Mouse (Mus musculus): ENCODE results near the gene Chst8. TPM values are rescaled to one million over a fixed set of nuclear protein-coding genes. Genes with fewer than 3 reads are reported as not detected.

Chst8 gene
- polyA plus RNA-seq, 1 experiment from 2014 or later: 4.4 TPM

DNA sequence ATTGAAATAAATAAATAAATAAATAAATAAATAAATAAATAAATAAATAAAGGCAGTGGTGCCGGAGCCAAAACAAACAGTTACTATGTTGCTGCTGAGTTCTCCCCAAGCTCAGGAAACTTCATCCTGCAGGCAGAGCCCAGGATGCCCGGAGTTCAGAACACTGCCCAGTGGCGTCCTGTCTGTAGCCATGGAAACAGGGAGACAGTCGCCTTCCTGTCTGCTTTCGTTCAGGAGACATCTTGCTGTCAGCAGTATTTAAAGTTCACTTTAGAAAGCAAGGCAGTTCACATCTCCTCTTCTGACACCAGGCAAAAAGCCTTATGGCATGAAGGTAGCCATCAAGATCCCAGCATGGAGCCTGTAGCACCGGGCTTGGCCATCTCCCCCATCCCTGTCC, 8.0 kb upstream of the Chst8 start:
- Histone ChIP-seq H3K27me3 (no peaks in the 10 kb centered on the region), H3K4me2 (no peak overlapping the region), H3K36me3 (no peaks in the 10 kb centered on the region), H3K9ac (no peak overlapping the region), H3K27ac (no peak overlapping the region), H3K4me1 (no peaks in the 10 kb centered on the region), H3K9me3 (no peaks in the 10 kb centered on the region), H3K4me3 (no peak overlapping the region)
- 22% methylated on average over 6 of the region's 6 CpGs for WGBS
- ATAC-seq (ENCODE audit: borderline replicate concordance, extremely low read depth, low FRiP score, low TSS enrichment): no peak

DNA sequence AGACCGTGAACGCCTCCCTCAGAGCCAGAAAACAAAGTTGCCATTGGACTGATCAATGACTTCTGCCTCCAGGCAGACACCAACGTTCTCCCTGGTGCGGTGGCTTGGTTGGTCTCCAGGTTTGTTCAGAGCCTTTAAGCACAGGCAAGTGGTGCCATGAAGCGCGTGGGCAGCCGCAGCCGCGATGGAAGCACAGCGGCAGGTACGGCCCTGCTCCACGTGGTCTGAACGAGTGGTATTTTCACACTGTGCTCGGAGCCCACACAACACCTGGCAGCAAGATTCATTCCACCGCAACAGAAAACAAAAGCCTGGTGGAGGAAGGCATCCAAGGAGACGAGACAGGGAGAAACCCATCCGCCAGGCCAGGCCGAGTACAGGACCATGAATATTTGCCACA, 7.3 kb upstream of the Chst8 start:
- Histone ChIP-seq H3K27me3 (peaks cover 5% of the 10 kb centered on the region), H3K36me3 (no peaks in the 10 kb centered on the region), H3K4me1 (no peaks in the 10 kb centered on the region), H3K4me3 (no peak overlapping the region), H3K4me2 (no peak overlapping the region), H3K27ac (no peak overlapping the region), H3K9ac (no peak overlapping the region), H3K9me3 (no peaks in the 10 kb centered on the region)
- no peak for ATAC-seq (ENCODE audit: borderline replicate concordance, extremely low read depth, low FRiP score, low TSS enrichment)
- 88% methylated on average over 18 of the region's 18 CpGs for WGBS

DNA sequence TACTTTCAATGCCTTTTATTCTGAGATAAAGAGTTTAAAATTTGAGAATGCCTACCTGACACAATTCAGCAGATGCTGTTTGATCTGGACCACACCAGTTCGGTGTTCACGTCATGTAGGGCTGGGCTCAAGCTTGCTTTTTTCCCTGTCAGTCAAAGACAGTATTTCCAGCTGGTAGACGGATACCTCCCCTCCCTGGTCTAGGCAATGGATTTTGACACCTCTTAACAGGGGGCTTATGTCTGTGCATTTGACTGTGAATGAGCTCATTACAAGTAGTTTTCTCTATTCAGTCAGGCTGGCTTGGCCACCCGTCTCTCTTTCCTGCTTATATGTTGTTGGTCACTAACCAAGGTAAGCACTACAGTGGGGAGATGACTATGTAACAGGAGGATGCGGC, 6.1 kb upstream of the Chst8 start:
- Histone ChIP-seq H3K36me3 (no peaks in the 10 kb centered on the region), H3K27ac (no peak overlapping the region), H3K4me1 (no peaks in the 10 kb centered on the region), H3K4me3 (no peak overlapping the region), H3K9ac (no peak overlapping the region), H3K27me3 (peaks cover 15% of the 10 kb centered on the region), H3K4me2 (no peak overlapping the region), H3K9me3 (no peaks in the 10 kb centered on the region)
- WGBS: 79% methylated on average over 5 of the region's 5 CpGs
- no peak for ATAC-seq (ENCODE audit: borderline replicate concordance, extremely low read depth, low FRiP score, low TSS enrichment)

- WGBS: 74% methylated on average over 7 of the region's 7 CpGs
- H3K4me3 ChIP-seq: no peak overlapping the region
- no peak for ATAC-seq (ENCODE audit: borderline replicate concordance, extremely low read depth, low FRiP score, low TSS enrichment)
- no peak overlapping the region for H3K4me2 ChIP-seq
- peaks cover 10% of the 10 kb centered on the region for H3K4me1 ChIP-seq
- no peaks in the 10 kb centered on the region for H3K9me3 ChIP-seq
- no peak overlapping the region for H3K9ac ChIP-seq
- H3K27ac ChIP-seq: no peak overlapping the region
- peaks cover 32% of the 10 kb centered on the region for H3K27me3 ChIP-seq
- H3K36me3 ChIP-seq: no peaks in the 10 kb centered on the region
Observed at GRCm38 (mm10) chr7:34816981-34817380, 4.5 kb upstream of the Chst8 start.

DNA sequence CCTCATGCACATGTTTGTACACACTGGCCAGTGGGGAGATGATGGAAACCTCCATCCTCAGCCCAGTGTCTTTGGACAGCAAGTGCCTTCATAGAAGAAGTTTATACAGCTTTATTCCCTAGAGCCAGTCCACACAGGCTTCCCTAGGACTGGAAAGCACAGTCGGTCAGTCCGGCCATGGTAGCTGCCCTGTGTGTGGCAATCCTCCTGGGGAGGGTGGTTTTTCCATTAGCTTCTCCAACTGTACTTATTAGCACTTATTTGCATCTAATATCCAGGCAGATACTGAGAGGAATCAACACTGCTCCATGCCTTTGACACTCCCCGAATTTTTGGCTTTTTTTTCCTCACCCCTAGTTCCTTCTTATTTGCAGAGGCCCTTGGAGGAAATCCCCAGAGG, 2.3 kb upstream of the Chst8 start:
- Histone ChIP-seq H3K4me2 (no peak overlapping the region), H3K27ac (no peak overlapping the region), H3K9ac (no peak overlapping the region), H3K27me3 (peaks cover 54% of the 10 kb centered on the region), H3K9me3 (no peaks in the 10 kb centered on the region), H3K4me3 (no peak overlapping the region), H3K4me1 (peaks cover 18% of the 10 kb centered on the region), H3K36me3 (no peaks in the 10 kb centered on the region)
- ATAC-seq (ENCODE audit: borderline replicate concordance, extremely low read depth, low FRiP score, low TSS enrichment): no peak
- WGBS: 68% methylated on average over 3 of the region's 3 CpGs

- Histone ChIP-seq H3K27ac (no peak overlapping the region), H3K27me3 (peaks cover 76% of the 10 kb centered on the region), H3K36me3 (no peaks in the 10 kb centered on the region), H3K4me3 (peak overlapping the region; percentile 49), H3K4me2 (peak overlapping the region; percentile 94), H3K4me1 (peaks cover 18% of the 10 kb centered on the region), H3K9me3 (no peaks in the 10 kb centered on the region), H3K9ac (peak overlapping the region; percentile 29)
- under 1% methylated on average over 66 of the region's 66 CpGs for WGBS
- ATAC-seq (ENCODE audit: borderline replicate concordance, extremely low read depth, low FRiP score, low TSS enrichment): 0 out of 2 replicates have a peak, but pooled peaks have one; percentile 4
Observed at GRCm38 (mm10) chr7:34811531-34812526, 682 bp downstream of the Chst8 start.

- Histone ChIP-seq H3K27ac (no peak overlapping the region), H3K4me3 (peak overlapping the region; percentile 49), H3K4me2 (peak overlapping the region; percentile 94), H3K9me3 (no peaks in the 10 kb centered on the region), H3K27me3 (peaks cover 76% of the 10 kb centered on the region), H3K36me3 (no peaks in the 10 kb centered on the region), H3K4me1 (peaks cover 18% of the 10 kb centered on the region), H3K9ac (no peak overlapping the region)
- WGBS: 2% methylated on average over 10 of the region's 10 CpGs
- no peak for ATAC-seq (ENCODE audit: borderline replicate concordance, extremely low read depth, low FRiP score, low TSS enrichment)
Observed at GRCm38 (mm10) chr7:34811060-34811459, 1.5 kb downstream of the Chst8 start.

DNA sequence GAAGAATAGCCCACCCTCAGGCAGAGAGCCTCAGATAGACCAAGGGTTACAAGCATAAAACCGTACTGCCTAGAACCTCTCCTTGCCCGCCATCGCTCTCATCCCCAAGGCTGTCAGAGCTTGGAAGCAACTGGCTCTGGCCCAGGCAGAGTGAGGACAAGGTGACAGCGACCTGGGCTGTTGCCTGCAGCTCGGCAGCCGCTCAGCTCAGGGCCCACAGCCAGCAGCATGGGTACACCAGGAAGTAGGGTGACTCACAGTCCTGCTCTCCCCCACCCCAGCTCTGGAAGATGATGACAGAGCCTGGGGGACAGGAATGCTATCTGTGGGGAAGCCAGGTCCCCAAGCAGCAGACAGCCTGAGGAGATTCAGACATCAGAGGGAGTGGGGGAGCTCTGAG, 6.2 kb downstream of the Chst8 start:
- 47% methylated on average over 6 of the region's 6 CpGs for WGBS
- no peak overlapping the region for H3K9ac ChIP-seq
- 0 out of 2 replicates have a peak, but pooled peaks have one; percentile 19 for ATAC-seq (ENCODE audit: borderline replicate concordance, extremely low read depth, low FRiP score, low TSS enrichment)
- peaks cover 1% of the 10 kb centered on the region for H3K4me1 ChIP-seq
- H3K36me3 ChIP-seq: no peaks in the 10 kb centered on the region
- H3K4me2 ChIP-seq: no peak overlapping the region
- H3K9me3 ChIP-seq: no peaks in the 10 kb centered on the region
- no peak overlapping the region for H3K4me3 ChIP-seq
- H3K27me3 ChIP-seq: peaks cover 45% of the 10 kb centered on the region
- H3K27ac ChIP-seq: no peak overlapping the region

DNA sequence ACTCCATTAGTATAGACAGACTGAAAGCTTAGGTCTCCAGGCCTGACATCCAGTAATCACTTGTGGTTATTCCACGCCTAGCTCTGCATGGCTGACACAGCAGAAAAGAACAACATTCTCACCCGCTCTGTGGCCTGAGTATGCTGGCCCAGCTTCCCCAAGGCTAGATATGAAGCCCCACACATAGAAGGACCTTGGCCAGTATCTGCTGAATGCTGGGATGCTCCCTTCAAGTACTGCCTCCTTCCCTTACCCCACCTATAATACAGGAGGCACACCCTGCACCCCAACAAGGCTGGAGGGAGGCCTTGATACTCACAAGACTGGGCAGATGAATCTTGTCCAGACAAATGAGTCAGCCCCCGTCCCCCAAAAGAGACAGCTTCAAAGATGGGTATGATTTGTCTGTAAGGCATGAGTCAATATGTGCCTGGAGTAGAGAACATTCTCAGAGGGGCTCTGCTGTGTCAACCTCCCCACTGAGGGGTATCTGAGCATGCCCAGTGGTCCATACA, 6.8 kb downstream of the Chst8 start:
- no peak overlapping the region for H3K4me2 ChIP-seq
- no peak overlapping the region for H3K27ac ChIP-seq
- peaks cover 45% of the 10 kb centered on the region for H3K27me3 ChIP-seq
- no peak overlapping the region for H3K9ac ChIP-seq
- no peaks in the 10 kb centered on the region for H3K9me3 ChIP-seq
- H3K36me3 ChIP-seq: no peaks in the 10 kb centered on the region
- no peaks in the 10 kb centered on the region for H3K4me1 ChIP-seq
- 77% methylated on average over 3 of the region's 3 CpGs for WGBS
- H3K4me3 ChIP-seq: no peak overlapping the region
- ATAC-seq (ENCODE audit: borderline replicate concordance, extremely low read depth, low FRiP score, low TSS enrichment): no peak

GRCm38 (mm10) chr7:34805042-34805441, 7.5 kb downstream of the Chst8 start:
- no peak overlapping the region for H3K4me2 ChIP-seq
- no peak overlapping the region for H3K9ac ChIP-seq
- no peaks in the 10 kb centered on the region for H3K36me3 ChIP-seq
- H3K4me1 ChIP-seq: no peaks in the 10 kb centered on the region; the same call in 1 of the 2 replicates
- no peak overlapping the region for H3K27ac ChIP-seq
- H3K4me3 ChIP-seq: no peak overlapping the region
- no peak for ATAC-seq (ENCODE audit: borderline replicate concordance, extremely low read depth, low FRiP score, low TSS enrichment)
- H3K27me3 ChIP-seq: peaks cover 39% of the 10 kb centered on the region
- 75% methylated on average over 2 of the region's 2 CpGs for WGBS
- no peaks in the 10 kb centered on the region for H3K9me3 ChIP-seq

GRCm38 (mm10) chr7:34799950-34800511, 12.5 kb downstream of the Chst8 start:
- ATAC-seq (ENCODE audit: borderline replicate concordance, extremely low read depth, low FRiP score, low TSS enrichment): peak; percentile 49; the same call in 1 of the 2 replicates
- no peak overlapping the region for H3K9ac ChIP-seq
- peaks cover 17% of the 10 kb centered on the region for H3K4me1 ChIP-seq
- 29% methylated on average over 13 of the region's 13 CpGs for WGBS
- no peaks in the 10 kb centered on the region for H3K36me3 ChIP-seq
- H3K4me3 ChIP-seq: no peak overlapping the region
- H3K4me2 ChIP-seq: no peak overlapping the region
- H3K27me3 ChIP-seq: peaks cover 22% of the 10 kb centered on the region; the same call in 1 of the 2 replicates
- no peaks in the 10 kb centered on the region for H3K9me3 ChIP-seq
- H3K27ac ChIP-seq: no peak overlapping the region

DNA sequence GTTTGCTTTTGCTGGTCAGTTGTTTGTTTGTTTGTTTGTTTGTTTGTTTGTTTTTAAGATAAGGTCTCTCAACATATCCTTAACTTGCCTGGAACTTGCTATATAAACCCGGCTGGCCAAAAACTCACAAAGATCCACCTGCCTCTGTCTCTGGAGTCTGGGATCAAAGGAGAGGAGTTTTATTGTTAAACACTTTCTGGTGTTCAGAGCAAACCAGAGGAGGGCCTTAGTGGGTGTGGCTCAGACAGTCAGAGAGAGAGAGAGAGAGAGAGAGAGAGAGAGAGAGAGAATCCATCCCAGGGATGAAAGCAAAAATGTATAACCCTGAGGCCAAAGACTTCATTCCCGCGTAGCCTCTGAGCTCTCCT, 13.1 kb downstream of the Chst8 start:
- no peak overlapping the region for H3K4me2 ChIP-seq
- 38% methylated on average over 3 of the region's 3 CpGs for WGBS
- H3K36me3 ChIP-seq: no peaks in the 10 kb centered on the region
- H3K9ac ChIP-seq: no peak overlapping the region
- H3K9me3 ChIP-seq: no peaks in the 10 kb centered on the region
- no peak for ATAC-seq (ENCODE audit: borderline replicate concordance, extremely low read depth, low FRiP score, low TSS enrichment)
- peaks cover 23% of the 10 kb centered on the region; the same call in 1 of the 2 replicates for H3K27me3 ChIP-seq
- peaks cover 17% of the 10 kb centered on the region for H3K4me1 ChIP-seq
- H3K4me3 ChIP-seq: no peak overlapping the region
- no peak overlapping the region for H3K27ac ChIP-seq
